Mouse (Mus musculus): ENCODE results near the gene Fkrp.

Gene Fkrp

DNA sequence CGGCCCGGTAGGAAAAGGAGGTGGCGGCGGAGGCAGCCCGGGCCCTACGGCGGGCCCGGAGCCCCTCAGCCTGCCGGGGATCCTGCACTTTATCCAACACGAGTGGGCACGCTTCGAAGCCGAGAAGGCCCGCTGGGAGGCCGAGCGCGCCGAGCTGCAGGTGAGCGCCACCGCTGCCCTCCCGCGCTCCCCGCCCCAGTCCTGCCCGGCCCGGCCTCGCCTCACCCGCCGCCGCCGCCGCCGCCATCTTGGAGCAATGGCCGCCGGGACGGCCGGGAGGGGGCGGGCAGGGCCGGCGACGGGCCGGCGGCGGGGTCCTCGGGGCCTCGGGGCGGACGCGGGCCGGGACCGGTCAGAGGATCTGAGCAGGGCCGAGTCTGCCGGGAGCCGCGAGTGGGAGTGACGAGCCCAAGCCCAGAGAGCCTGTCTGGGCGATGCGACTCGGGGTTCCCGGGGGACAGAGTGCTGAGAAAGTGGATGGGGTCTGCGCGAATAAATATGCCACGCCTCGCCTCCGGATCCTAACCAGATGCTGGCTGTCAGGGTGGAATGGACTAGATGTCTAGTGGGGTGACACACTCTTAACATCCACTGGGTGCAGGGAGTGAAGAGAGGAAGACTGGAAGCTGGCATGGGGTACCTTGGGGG is at the start of gene Fkrp:
Gene Fkrp (minus strand): TSS at position 258 of the 648 bp plus-strand sequence.
- peak; percentile 81 to 84 for DNase-seq

DNA sequence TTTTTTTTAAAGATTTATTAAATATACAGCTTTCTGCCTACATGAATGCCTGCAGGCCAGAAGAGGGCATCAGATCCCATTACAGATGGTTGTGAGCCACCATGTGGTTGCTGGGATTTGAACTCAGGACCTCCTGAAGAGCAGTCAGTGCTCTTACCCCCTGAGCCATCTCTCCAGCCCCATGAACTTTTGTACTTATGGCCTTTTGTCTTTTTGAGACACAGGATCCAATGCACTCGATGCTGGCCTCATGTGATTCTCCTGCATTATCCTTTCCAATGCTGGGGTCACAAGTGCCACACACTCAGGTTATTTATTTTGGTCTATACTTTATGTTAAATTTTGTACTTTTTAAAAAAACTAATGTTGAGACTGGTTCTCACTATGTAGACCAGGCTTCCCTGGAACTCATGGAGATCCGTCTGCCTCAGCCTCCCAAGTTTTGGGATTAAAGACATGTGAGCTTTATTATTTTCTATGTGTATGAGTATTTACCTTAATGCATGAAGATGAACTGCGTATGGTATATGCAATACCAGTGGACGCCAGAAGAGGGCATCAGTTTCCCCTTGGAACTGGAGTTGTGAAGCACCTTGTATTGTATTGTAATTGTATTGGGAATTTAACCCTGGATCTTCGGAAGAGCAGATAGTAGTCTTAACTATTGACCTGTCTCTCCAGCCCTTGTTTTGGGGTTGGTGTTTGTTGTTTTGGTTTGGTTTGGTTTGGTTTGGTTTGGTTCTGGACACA is 43.5 kb upstream of the Fkrp start:
- peak; percentile 80 to 85 for DNase-seq

DNA sequence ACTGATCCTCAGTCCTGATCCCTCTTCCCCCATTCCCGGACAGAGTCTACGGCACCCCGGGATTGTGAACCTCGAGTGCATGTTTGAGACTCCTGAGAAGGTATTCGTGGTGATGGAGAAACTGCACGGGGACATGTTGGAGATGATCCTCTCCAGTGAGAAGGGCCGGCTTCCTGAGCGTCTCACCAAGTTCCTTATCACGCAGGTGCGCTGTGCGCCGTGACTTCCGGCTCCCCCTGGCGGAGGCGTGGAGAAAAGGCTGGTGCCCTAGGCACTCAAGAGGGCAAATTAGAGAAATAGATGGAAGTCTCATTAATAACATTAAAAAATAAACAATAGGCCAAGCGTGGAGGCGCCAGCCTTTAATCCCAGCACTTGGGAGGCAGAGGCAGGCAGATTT is 41.8 kb upstream of the Fkrp start:
- DNase-seq = peak; percentile 79 to 81

DNA sequence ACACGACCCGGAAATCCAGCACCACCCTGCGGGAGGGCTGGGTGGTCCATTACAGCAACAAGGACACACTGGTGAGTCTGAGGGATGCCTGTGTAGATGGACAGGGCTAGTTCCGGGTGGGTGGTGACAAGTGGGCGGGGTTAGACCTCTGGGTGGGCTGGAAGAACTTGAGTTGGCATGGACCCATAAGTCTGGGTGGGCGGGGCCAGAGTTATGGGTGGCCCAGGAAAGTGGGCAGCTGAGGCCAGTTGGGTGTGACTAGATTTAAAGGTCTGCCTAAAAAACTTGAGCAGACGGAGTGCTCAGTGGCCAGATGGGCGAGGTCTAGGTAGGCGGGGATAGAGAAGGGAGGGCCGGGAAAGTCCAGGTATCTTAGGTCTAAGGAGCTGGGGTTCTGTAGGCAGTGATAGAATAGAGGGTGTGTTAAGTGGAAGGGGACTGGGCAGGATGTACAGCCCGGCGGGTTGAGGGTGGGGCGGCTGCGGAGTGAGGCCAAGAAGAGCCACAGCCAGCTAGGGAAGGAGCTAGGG is 36.8 kb upstream of the Fkrp start:
- no peak for DNase-seq

DNA sequence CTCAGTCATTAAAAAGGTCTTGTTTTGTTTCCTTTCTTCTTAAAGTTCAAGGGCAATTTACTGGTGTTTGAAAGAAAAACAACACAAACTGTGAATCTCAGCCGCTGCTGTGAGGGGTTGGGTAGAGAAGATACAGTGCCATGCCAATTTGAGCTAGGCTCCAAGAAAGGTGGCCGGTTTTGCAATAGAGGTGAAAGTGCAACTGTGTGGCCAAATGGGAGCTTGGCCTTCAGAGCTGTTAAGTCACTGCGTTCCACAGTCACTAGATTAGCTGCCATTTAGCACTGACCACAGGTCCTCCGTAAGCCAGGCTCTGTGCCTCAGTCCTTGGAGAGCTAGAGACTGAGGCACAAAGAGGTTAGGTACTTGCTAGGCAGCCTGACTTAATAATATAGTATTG is 35.1 kb upstream of the Fkrp start:
- DNase-seq = no peak

DNA sequence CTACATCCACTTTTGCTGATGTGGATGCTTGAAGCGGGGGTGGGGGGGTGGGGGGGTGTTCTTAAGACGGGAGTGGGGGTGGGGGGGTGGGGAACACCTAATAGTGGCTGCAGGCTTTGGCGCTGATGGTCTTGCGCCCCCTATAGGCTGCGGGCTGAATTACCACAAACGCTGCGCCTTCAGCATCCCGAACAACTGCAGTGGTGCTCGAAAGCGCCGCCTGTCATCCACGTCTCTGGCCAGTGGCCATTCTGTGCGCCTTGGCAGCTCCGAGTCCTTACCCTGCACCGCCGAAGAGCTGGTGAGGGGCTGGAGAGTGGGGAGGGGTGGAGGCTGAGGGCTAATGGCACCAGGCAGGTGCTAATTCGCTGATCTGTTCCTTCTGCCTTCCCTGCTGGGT is 32.0 kb upstream of the Fkrp start:
- DNase-seq = peak; percentile 86 to 89

DNA sequence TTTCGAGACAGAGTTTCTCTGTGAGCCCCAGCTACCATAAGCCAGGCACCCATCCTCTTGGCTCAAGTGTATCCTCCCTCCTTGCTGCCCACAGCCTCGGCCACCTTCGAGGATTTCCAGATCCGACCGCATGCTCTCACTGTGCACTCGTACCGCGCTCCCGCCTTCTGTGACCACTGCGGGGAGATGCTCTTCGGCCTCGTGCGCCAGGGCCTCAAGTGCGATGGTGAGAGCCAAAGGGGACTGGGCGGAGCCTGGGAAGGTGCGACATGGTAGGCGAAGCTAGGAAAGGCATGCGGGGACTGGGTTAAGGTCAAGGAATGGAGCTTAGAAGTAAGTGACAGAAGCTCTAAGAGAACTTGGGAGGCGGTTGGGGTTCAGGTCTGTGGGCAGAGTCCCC is 31.0 kb upstream of the Fkrp start:
- DNase-seq = no peak

DNA sequence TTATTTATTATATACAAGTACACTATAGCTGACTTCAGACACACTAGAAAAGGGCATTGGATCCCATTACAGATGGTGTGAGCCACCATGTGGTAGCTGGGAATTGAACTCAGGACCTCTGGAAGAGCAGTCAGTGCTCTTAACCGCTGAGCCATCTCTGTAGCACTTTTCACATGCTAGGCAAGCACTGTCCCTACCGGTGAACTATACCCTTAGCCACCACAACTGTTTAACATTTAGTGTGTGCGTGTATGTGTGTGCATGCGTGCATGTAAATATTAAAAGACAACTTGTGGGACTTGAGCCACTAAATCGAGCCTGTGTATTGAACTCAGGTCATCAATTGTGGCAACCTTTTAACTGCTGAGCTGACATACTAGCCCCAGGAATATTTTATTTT is 30.2 kb upstream of the Fkrp start:
- no peak for DNase-seq

DNA sequence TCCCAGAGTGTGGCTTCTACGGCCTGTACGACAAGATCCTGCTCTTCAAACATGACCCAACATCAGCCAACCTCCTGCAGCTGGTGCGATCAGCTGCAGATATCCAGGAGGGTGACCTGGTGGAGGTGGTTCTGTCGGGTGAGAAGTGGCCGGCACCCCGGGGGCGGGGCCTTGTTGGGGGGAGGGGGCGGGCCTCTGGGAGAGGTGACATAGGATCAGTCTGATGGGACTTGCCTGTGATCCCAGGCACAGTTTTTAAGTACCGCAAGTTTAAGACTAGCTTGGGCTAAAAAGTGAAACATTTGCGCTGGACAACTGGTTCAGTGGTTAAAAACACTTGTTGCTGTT is 29.3 kb upstream of the Fkrp start:
- DNase-seq = no peak

DNA sequence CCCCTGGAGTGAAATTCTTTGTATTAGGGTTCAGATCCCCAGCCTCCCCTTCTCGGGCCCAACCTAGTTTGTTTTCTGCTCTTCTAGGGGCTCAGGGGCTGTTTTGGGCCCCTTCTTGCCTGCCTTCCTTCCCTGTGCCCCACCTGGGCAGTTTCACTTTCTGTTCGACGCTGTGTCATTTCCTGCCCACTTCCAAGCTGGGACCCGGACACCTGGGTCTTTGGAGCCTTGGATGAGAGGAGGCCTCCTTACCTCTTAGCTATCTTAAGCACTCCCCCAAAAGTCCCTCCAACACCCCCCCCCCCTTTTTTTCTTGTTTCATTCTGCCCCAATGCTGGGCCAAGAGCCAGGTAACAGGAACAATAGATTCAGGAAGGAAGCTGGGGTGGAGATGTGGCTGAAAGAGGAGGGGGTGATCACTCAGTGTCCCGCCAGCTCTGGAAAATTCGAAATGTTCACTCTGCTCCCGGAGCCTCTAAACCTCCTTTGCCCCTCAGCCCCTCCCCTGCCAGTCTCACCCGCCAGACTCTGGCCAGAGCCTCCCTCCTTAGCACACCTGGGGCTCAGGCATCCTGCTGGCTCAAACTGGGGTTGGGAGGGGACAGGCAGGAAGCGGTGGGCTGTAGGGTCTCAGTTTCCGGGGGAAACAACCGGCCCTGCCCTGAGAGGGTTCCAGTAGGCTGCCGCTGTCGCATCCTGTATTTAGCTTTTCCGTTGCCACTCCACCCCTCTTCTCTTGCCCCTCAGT is 28.7 kb upstream of the Fkrp start:
- DNase-seq = no peak

DNA sequence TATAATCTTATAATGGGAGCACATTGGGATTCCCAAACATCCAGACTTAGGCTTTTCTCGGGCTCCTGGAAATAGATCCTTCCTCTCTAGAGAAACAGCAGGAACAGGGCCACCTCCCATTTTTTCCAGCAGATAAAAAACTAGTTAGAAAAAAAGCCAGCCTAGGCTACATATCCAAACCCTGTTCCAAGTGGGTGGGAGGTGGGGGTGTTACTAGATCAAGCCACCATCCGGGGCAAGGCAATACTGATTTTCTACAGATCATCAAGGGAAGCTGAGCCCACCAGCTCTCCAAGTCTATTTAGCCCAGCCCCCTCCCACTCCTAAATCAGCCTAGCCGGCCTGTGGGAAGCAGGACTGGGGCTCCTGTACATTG is 28.2 kb upstream of the Fkrp start:
- no peak for DNase-seq

DNA sequence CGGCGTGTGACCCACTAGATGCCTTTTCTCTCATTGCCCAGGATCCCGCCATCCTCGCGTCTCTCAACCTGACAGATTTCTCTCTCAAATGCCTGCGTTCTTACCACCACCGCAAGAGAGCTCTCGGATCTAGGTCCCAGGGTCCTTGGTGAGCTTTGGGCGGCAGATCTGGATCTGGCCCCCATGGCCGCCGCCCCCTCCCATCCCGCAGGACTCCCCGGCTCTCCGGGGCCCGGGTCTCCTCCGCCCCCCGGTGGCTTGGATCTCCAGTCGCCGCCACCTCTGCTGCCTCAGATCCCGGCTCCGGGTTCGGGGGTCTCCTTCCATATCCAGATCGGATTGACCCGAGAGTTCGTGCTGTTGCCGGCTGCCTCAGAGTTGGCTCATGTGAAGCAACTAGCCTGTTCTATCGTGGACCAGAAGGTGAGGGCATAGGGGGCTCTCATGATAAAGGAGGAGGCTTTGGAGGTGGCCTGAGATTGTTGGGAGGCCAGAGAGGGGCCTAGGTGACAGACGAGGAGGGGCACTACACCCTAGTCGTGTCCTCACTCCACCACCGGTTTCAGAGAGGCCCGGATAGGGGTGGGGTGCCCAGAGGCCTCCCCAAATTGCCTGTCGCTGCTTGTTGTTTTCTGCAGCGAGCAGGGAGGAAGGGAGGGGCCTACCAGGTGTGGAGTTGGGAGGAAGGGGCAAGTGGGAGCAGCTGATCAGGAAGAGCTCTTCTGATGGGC is 27.1 kb upstream of the Fkrp start:
- DNase-seq = peak; percentile 45 to 46

DNA sequence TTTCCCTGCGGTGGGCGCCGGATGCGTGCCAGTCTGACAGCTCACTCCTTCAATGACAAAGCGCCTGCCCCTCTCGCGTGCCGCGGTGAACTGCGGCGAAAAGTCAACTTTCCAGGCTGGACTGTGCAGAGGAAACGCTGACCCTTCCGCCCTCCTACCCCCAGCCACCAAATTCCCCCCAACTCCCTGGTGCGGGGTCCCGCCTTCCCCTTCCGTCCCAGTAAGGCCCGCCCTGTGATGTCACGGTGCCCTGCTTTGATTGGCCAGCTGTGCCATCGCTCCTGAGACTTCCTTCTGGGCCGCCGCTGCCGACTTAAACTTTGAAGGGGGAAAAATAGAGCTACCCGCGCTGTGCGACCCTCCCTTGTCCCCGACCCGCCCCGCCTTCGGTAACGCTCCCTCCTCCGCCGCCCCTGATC is 26.1 kb upstream of the Fkrp start, which contains the start of gene Prkd2:
Gene Prkd2 (plus strand): TSS at position 258 of the 419 bp plus-strand sequence.
- DNase-seq = peak; percentile 94 to 95

DNA sequence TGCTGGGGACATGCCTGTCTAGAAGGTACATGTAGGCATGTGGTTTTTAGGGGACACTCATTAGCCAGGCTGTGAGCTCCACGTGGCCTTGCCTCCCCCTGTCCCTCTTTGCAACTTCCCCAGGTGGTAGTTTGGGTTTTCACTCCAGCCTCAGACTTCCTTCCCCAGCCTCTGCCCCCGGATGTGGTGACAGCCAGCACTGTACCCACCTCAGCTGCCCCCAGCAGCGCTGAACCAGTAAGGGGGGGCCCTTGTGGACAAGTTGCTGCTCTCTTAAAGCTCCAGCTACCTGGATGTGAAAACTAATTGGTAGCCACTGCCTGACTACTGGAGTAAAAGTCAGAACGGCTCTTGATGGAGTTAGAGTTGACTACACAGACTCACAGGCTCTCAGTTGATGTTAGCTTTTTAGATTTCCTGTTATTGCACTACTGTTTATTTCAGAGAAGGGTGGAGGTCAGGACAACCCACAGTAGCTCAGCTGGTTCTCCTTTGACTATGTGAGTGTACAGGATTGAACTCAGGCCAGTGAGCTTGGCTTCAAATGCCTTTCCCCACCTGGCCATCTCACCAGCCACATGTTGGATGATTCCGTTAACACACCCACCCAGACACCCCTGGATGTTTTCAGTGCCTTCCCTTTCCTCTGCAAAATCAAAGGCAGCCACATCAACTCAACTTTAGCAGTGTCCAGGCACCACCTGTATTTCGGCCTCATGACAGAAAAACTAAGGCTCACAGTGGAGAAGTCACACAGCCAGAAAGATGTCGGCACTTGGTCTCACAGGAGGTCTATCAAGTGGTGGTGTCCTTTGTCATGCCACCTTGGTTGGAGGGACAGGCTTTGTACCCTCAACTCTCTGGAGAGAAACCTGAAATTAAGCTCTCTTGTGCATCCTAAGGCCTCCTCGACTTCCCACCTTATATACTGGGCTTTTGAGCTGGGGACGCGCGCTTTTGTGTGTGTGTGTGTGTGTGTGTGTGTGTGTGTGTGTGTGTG is 25.3 kb upstream of the Fkrp start:
- no peak for DNase-seq

DNA sequence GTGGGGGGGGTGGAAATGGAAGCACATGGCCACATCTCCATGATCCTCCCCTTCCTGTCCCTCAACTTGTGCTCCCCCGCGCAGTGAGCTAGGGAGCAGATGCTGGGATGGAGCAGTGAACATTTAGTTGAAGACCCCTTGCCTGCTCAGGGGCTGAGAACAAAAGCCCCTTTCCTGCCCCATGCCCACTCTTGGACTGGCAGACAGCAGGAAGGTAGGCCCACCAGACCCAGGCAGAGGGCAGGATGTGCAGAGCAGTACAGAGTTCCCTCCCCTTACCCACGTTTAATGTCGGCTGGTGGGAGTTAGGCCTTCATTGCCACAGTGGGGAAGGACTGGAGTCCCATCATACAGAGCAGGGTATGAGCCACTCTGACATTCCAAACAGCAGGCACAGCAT is 24.5 kb upstream of the Fkrp start:
- DNase-seq = no peak

DNA sequence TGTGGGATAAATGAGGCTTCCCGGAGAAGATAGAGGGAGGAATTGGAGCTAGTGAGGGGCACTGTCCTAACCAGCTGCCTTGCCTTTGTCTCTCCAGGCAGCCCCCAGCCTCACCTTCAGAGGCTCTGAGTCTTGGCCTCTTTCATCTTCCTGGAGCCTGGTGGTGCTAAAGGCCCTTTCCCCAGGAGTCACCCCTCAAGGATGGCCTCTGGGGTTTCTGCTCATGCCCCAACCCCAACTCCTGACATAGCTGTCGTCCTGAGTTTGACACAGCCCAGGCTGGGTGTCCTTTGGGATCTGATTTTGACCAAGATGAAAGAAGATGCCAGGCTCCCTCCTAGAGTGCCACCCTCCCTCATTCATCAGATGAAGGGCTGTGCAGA is 23.6 kb upstream of the Fkrp start:
- DNase-seq = no peak

DNA sequence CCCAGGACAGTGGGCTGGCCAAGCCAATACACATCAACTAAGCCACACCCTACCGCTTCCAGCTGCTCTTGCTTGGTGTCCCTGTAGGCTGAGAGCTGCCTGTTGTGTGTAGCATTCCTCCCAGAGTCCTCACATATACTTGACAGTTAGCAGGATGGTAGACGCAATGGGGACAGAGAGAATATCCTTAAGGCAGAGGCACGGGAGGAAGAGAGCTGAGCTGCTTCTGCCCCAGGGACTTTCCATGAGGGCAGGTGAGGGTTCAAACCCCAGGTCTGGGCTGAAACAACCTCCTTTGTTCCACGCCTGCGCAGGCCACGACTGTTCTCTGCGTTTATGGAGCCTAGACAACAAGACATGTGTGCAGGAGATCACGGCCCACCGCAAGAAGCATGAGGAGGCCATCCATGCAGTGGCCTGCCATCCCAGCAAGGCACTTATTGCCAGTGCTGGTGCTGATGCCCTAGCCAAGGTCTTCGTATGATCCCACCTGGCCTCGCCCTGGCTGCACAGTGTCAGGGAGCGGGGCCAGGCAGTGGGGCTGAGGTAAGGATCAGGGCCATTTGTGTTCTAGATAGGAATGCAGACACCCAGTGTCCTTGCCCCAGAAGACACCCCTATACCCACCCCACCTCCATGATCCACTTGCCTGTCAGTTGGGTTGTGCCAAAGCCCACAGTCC is 23.0 kb upstream of the Fkrp start:
- DNase-seq = no peak

DNA sequence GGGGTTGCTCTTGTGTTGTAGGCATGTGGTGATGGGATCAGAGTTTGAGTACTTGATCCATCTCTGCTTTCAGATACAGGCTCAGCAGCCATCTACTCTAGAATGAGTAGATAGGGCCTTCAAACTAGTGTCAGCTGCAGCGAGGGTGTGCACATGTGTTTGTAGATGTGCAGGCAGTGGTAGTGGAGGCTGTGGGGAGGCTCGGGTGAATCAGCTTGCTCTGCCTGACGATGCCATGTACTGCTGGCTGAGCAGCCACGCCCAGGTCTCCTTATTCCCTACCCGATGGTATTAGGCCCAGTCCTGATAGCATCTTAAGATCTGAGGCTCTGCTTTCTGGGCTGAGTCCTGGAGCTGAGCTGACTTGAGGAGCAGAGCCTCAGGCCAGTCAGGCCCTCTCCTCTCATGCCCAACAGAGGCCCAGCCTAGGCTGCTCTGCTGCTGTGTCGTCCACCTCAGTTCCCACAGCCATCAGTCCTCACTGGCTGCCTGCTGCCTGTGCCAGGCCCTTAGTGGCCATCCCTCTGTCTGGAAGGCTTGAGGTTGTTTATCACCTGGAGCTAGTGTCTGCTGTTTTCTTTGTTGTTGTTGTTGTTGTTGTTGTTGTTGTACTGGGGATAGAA is 22.4 kb upstream of the Fkrp start:
- DNase-seq = no peak

DNA sequence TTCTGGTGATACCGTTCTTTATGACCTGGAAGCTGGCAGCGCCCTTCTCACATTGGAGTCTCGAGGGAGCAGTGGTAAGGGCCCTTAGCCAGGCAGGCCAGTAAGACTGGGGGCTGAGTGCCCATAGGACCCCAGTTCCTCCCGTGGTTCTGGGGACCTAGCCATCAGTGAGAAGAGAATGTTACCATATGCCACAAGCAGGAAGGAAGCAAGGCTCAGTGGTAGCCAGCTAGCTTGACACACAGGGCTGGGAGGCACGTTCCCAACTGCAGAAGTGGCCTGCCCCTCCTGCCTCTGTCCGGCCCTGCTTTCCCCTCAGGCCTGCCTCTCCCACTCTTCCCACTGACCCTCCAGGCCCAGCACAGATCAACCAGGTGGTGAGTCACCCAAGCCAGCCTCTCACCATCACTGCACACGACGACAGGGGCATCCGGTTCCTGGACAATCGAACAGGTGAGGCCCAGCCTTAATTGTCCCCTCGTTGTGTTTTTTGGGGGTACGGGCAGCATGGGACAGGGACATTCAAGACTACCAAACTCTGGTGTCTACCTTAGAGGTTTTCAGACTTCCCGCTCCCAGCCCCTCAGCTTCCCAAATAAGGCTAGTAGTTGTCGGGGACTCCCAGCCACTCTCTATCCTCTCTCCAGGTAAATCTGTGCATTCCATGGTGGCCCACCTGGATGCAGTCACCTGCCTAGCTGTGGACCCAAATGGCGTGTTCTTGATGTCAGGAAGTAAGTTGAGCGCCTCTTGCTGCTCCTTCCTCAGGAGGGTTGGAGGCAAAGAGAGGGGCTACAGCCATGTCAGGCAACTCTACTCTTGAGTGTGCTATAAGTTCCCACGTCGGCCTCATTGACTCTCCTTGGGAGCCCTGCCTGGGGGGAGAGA is 21.6 kb upstream of the Fkrp start:
- DNase-seq = no peak

DNA sequence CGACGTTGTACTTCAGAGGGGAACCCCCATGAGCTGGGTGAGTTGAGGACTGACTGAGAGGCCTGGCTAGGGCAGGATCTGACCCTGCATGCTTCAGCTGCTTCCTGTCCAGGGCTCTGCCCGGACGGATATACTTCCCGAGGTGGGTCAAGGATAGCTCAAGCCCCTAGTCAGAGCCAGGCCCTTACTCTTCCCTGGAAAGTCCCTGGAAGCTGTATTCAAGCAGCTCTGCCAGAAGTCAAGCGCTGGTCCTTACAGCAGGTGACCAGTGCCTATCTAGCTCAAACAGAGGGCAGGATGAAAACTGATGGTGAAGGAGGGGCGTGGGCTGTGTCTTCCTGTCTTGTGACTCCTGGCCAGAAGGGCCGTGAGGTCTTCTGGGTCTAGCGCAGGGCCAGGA is 13.9 kb upstream of the Fkrp start:
- no peak for DNase-seq
